18 mouse cellular contexts compared by ENCODE assay signal in the genomic region with DNA sequence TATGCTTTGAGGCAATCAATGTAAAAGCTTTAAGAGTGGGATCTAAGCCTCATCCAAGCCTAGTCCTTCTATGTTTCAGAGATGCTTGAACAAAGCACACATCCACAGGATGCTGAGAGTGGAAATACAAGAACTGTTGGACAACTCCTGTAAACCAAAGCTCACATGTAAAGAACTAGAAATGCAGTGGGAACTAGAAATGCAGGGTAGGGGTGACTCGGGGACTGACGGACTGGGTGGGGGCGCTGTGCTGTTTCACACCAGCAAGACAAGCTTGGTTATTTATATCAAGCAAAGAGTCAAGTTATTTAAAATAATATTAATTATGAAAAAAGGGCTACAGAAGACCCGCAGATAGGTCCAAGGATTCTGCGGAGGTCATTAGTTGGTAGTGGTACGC.
DNase-seq lines count a peak whose midpoint lies in the region; ATAC-seq and TF ChIP-seq lines count a peak whose summit lies in the region.
"Had no signal": no experiment of that assay in that cellular context is flagged by ENCODE, and none has a peak within 500 bp of the region (broad histone marks: within the 10 kb centered on the region; RNA-seq: fewer than 3 reads in every experiment).

No protein-coding gene starts in this region.

- peak overlapping the region; percentile 67; the same call in 1 of the 2 replicates for H3K27ac ChIP-seq in lung, embryonic 14.5 days (ENCODE audit: low read depth)
- H3K27ac ChIP-seq in hindbrain, embryonic 16.5 days (ENCODE audit: low read depth, low read length) = no peak overlapping the region
- H3K27ac ChIP-seq: embryonic facial prominence, embryonic 15.5 days; hindbrain, embryonic 15.5 days; limb, embryonic 15.5 days; midbrain, embryonic 13.5 days; neural tube, embryonic 13.5 days had no signal

- H3K9me3 ChIP-seq in lung, embryonic 14.5 days (ENCODE audit: low read depth, low read length) = 0 out of 2 replicates have a peak, but pooled peaks cover 3% of the 10 kb centered on the region
- H3K9me3 ChIP-seq in hindbrain, embryonic 16.5 days (ENCODE audit: control insufficient read depth, low read length) = no peaks in the 10 kb centered on the region
- H3K9me3 ChIP-seq: hindbrain, embryonic 15.5 days; limb, embryonic 15.5 days; midbrain, embryonic 13.5 days; neural tube, embryonic 13.5 days had no signal

- TF ChIP-seq CTCF in lung, embryonic 14.5 days (IDR thresholded peaks at IDR 0.05; ENCODE audit: low read depth) = no peak

- no peak overlapping the region for H3K4me2 ChIP-seq in lung, embryonic 14.5 days
- no peak overlapping the region for H3K4me2 ChIP-seq in hindbrain, embryonic 16.5 days (ENCODE audit: low read length)
- H3K4me2 ChIP-seq: embryonic facial prominence, embryonic 15.5 days; heart, embryonic 11.5 days; hindbrain, embryonic 15.5 days; limb, embryonic 15.5 days; midbrain, embryonic 13.5 days; neural tube, embryonic 13.5 days had no signal

- H3K4me1 ChIP-seq in lung, embryonic 14.5 days (ENCODE audit: insufficient read depth) = 0 out of 2 replicates have a peak, but pooled peaks cover 3% of the 10 kb centered on the region
- H3K4me1 ChIP-seq in hindbrain, embryonic 16.5 days (ENCODE audit: control insufficient read depth, insufficient read depth, low read depth, low read length) = no peaks in the 10 kb centered on the region
- H3K4me1 ChIP-seq: hindbrain, embryonic 15.5 days; limb, embryonic 15.5 days had no signal

- WGBS in lung, embryonic 14.5 days = 86% methylated on average over 6 of the region's 6 CpGs
- 93% methylated on average over 6 of the region's 6 CpGs for WGBS in hindbrain, embryonic 16.5 days

- no peaks in the 10 kb centered on the region for H3K36me3 ChIP-seq in lung, embryonic 14.5 days (ENCODE audit: insufficient read depth)
- no peaks in the 10 kb centered on the region for H3K36me3 ChIP-seq in hindbrain, embryonic 16.5 days (ENCODE audit: control insufficient read depth, insufficient read depth, low read length)
- H3K36me3 ChIP-seq: embryonic facial prominence, embryonic 15.5 days; G1E; hindbrain, embryonic 15.5 days; limb, embryonic 15.5 days; midbrain, embryonic 13.5 days; neural tube, embryonic 13.5 days had no signal

- no peak for ATAC-seq in lung, embryonic 14.5 days (ENCODE audit: insufficient read depth)
- peak; percentile 10 for ATAC-seq in inflammation-experienced regulatory T-cells, adult 6 months
- ATAC-seq in hindbrain, embryonic 16.5 days = no peak
- ATAC-seq: forebrain, postnatal 0 days; midbrain, embryonic 13.5 days had no signal

- no peak for DNase-seq in lung, embryonic 14.5 days
- DNase-seq in lung, postnatal 25 days (ENCODE audit: low spot score) = no peak
- peak; percentile 58 for DNase-seq in thymus, postnatal 25 days
- DNase-seq in thymus, postnatal 0 days (ENCODE audit: low spot score) = no peak
- no peak for DNase-seq in urinary bladder, postnatal 4 days (ENCODE audit: low spot score in 2 of 2)
- DNase-seq: cerebellum, adult 11-12 months; cerebellum, postnatal 25 days; forebrain, postnatal 0 days; right cerebral cortex, adult 18-20 months had no signal

- H3K27me3 ChIP-seq in lung, embryonic 14.5 days (ENCODE audit: insufficient read depth, low read length) = no peaks in the 10 kb centered on the region
- H3K27me3 ChIP-seq in hindbrain, embryonic 16.5 days (replicated peaks; ENCODE audit: control insufficient read depth, insufficient read depth, low read length) = no peaks in the 10 kb centered on the region
- H3K27me3 ChIP-seq: embryonic facial prominence, embryonic 15.5 days; hindbrain, embryonic 15.5 days; limb, embryonic 15.5 days; midbrain, embryonic 13.5 days; neural tube, embryonic 13.5 days had no signal

- H3K4me3 ChIP-seq in lung, embryonic 14.5 days (ENCODE audit: low read depth, low read length) = no peak overlapping the region
- H3K4me3 ChIP-seq in hindbrain, embryonic 16.5 days (ENCODE audit: low read length) = no peak overlapping the region
- H3K4me3 ChIP-seq: embryonic facial prominence, embryonic 15.5 days; hindbrain, embryonic 15.5 days; limb, embryonic 15.5 days; midbrain, embryonic 13.5 days; neural tube, embryonic 13.5 days had no signal

- H3K9ac ChIP-seq in lung, embryonic 14.5 days = no peak overlapping the region
- H3K9ac ChIP-seq in hindbrain, embryonic 16.5 days (ENCODE audit: low read depth, low read length) = no peak overlapping the region
- H3K9ac ChIP-seq: embryonic facial prominence, embryonic 15.5 days; forebrain, postnatal 0 days; hindbrain, embryonic 15.5 days; limb, embryonic 15.5 days; midbrain, embryonic 13.5 days; neural tube, embryonic 13.5 days had no signal
